Mouse (Mus musculus) stomach, embryonic 14.5 days (tissue): ENCODE data around the gene Usp29. TPM values are rescaled to one million over a fixed set of nuclear protein-coding genes. Genes with fewer than 3 reads are reported as not detected.

Source experiments
- ATAC-seq: fragments of 200-750 bp; cut with Nextera tagmentation; 2 replicates; pipeline ENCODE4 v1.8.0; 2017; ENCODE audit warnings: low read depth, moderate TSS enrichment; ENCODE audit not compliant: insufficient number of reproducible peaks, insufficient read depth, low FRiP score
- H3K27ac ChIP-seq: fragments of 300-500 bp; sonication (generic); 2 replicates; pipeline ENCODE4 v1.5.1; 2014; ENCODE audit warnings: mild to moderate bottlenecking, low read length, moderate library complexity, mixed read lengths
- H3K27me3 ChIP-seq: fragments of 300-500 bp; sonication (generic); 2 replicates; pipeline ENCODE4 v1.6.1; 2014; ENCODE audit warnings: low read length, control low read depth, mixed read lengths; ENCODE audit not compliant: control insufficient read depth, insufficient read depth
- H3K36me3 ChIP-seq: fragments of 300-500 bp; sonication (generic); 2 replicates; pipeline ENCODE4 v1.6.1; 2014; ENCODE audit warnings: mild to moderate bottlenecking, control low read depth, low read length, moderate library complexity, mixed read lengths; ENCODE audit not compliant: control insufficient read depth, insufficient read depth
- H3K4me1 ChIP-seq: fragments of 300-500 bp; sonication (generic); 2 replicates; pipeline ENCODE4 v1.6.1; 2014; ENCODE audit warnings: low read length, control low read depth, mixed read lengths; ENCODE audit not compliant: control insufficient read depth, insufficient read depth
- H3K4me2 ChIP-seq: fragments of 300-500 bp; sonication (generic); replicated peaks from 2 replicates; pipeline ENCODE4 v1.6.1; 2014; ENCODE audit warnings: low read depth, low read length, control low read depth
- H3K4me3 ChIP-seq: fragments of 300-500 bp; sonication (generic); 2 replicates; pipeline ENCODE4 v1.5.1; 2014; ENCODE audit warnings: low read depth, low read length, control low read depth
- H3K9ac ChIP-seq: fragments of 300-500 bp; sonication (generic); replicated peaks from 2 replicates; pipeline ENCODE4 v1.6.1; 2014; ENCODE audit warnings: low read depth, mild to moderate bottlenecking, control low read depth, low read length, moderate library complexity, mixed read lengths
- H3K9me3 ChIP-seq: fragments of 300-500 bp; sonication (generic); 2 replicates; pipeline ENCODE4 v1.6.1; 2016; ENCODE audit warnings: low read depth, low read length, control low read depth; ENCODE audit not compliant: control insufficient read depth
- WGBS: fragments of 180-500 bp; shearing (Covaris S2); extraction: QIAGEN DNeasy Blood & Tissue Kit; methylation state at CpG from one replicate; pipeline ENCODE4 v1.1.7; 2014; 5-methylcytosine and 5-hydroxymethylcytosine counted together
- polyA plus RNA-seq: library from polyadenylated mRNA; unstranded; fragments of >200 nt; fragmentation: Nextera tagmentation; extraction: Ambion mirVana; gene quantifications from 2 replicates; pipeline ENCODE4 v1.2.1, GENCODE M21; 2014

Gene Usp29
- polyA plus RNA-seq, 1 experiment from 2014 or later, result 9.1 TPM

GRCm38 (mm10) chr7:6917126-6917525, 186.7 kb downstream of the Usp29 start:
- Histone ChIP-seq H3K9me3 (no peaks in the 10 kb centered on the region), H3K4me2 (no peak overlapping the region), H3K27ac (no peak overlapping the region), H3K27me3 (no peaks in the 10 kb centered on the region), H3K4me3 (no peak overlapping the region), H3K36me3 (no peaks in the 10 kb centered on the region), H3K9ac (no peak overlapping the region), H3K4me1 (peaks cover 23% of the 10 kb centered on the region)
- WGBS, result 53% methylated on average over 5 of the region's 5 CpGs
- no peak for ATAC-seq

GRCm38 (mm10) chr7:6918267-6918666, 187.9 kb downstream of the Usp29 start:
- WGBS, result 11% methylated on average over 10 of the region's 10 CpGs
- no peak overlapping the region for H3K9ac ChIP-seq
- no peaks in the 10 kb centered on the region for H3K9me3 ChIP-seq
- no peak overlapping the region for H3K27ac ChIP-seq
- ATAC-seq, result peak; percentile 72; the same call in 1 of the 2 replicates
- H3K4me1 ChIP-seq, result peaks cover 15% of the 10 kb centered on the region
- no peak overlapping the region for H3K4me2 ChIP-seq
- H3K36me3 ChIP-seq, result no peaks in the 10 kb centered on the region
- no peaks in the 10 kb centered on the region for H3K27me3 ChIP-seq
- H3K4me3 ChIP-seq, result no peak overlapping the region

- no peaks in the 10 kb centered on the region for H3K36me3 ChIP-seq
- no peak for ATAC-seq
- peaks cover 7% of the 10 kb centered on the region; the same call in 1 of the 2 replicates for H3K4me1 ChIP-seq
- 91% methylated on average over 1 of the region's 1 CpGs for WGBS
- no peaks in the 10 kb centered on the region for H3K9me3 ChIP-seq
- no peak overlapping the region for H3K9ac ChIP-seq
- H3K27me3 ChIP-seq, result no peaks in the 10 kb centered on the region
- no peak overlapping the region for H3K27ac ChIP-seq
- no peak overlapping the region for H3K4me2 ChIP-seq
- H3K4me3 ChIP-seq, result no peak overlapping the region
Measured at GRCm38 (mm10) chr7:6919131-6919870, 188.9 kb downstream of the Usp29 start.

GRCm38 (mm10) chr7:6923515-6923914, 193.1 kb downstream of the Usp29 start:
- no peak for ATAC-seq
- Histone ChIP-seq H3K4me1 (no peaks in the 10 kb centered on the region), H3K27me3 (no peaks in the 10 kb centered on the region), H3K36me3 (no peaks in the 10 kb centered on the region), H3K9me3 (no peaks in the 10 kb centered on the region), H3K4me3 (no peak overlapping the region), H3K9ac (no peak overlapping the region), H3K27ac (no peak overlapping the region), H3K4me2 (no peak overlapping the region)
- WGBS, result 92% methylated on average over 3 of the region's 3 CpGs

- no peak overlapping the region for H3K9ac ChIP-seq
- no peak overlapping the region for H3K4me2 ChIP-seq
- no peak overlapping the region for H3K27ac ChIP-seq
- H3K27me3 ChIP-seq, result no peaks in the 10 kb centered on the region
- no peak overlapping the region for H3K4me3 ChIP-seq
- H3K4me1 ChIP-seq, result no peaks in the 10 kb centered on the region
- no peaks in the 10 kb centered on the region for H3K36me3 ChIP-seq
- WGBS, result 72% methylated on average over 7 of the region's 7 CpGs
- no peaks in the 10 kb centered on the region for H3K9me3 ChIP-seq
- no peak; the same call in 1 of the 2 replicates for ATAC-seq
Measured at GRCm38 (mm10) chr7:6925926-6926730, 195.8 kb downstream of the Usp29 start.

- Histone ChIP-seq H3K27ac (no peak overlapping the region), H3K4me1 (no peaks in the 10 kb centered on the region), H3K9me3 (no peaks in the 10 kb centered on the region), H3K36me3 (no peaks in the 10 kb centered on the region), H3K4me2 (no peak overlapping the region), H3K27me3 (no peaks in the 10 kb centered on the region), H3K9ac (no peak overlapping the region), H3K4me3 (no peak overlapping the region)
- ATAC-seq, result no peak
- 88% methylated on average over 4 of the region's 4 CpGs for WGBS
Measured at GRCm38 (mm10) chr7:6926731-6926995, 196.3 kb downstream of the Usp29 start.

GRCm38 (mm10) chr7:6929286-6929685, 198.9 kb downstream of the Usp29 start:
- Histone ChIP-seq H3K9me3 (no peaks in the 10 kb centered on the region), H3K36me3 (no peaks in the 10 kb centered on the region), H3K4me3 (no peak overlapping the region), H3K27me3 (no peaks in the 10 kb centered on the region), H3K4me1 (no peaks in the 10 kb centered on the region), H3K9ac (no peak overlapping the region), H3K27ac (no peak overlapping the region), H3K4me2 (no peak overlapping the region)
- 69% methylated on average over 2 of the region's 2 CpGs for WGBS
- ATAC-seq, result no peak

GRCm38 (mm10) chr7:6934741-6935140, 204.4 kb downstream of the Usp29 start:
- Histone ChIP-seq H3K27ac (peak overlapping the region; percentile 33; the same call in 1 of the 2 replicates), H3K27me3 (no peaks in the 10 kb centered on the region), H3K4me3 (no peak overlapping the region), H3K4me1 (peaks cover 3% of the 10 kb centered on the region; the same call in 1 of the 2 replicates), H3K36me3 (no peaks in the 10 kb centered on the region), H3K9ac (no peak overlapping the region), H3K9me3 (no peaks in the 10 kb centered on the region), H3K4me2 (no peak overlapping the region)
- ATAC-seq, result no peak
- 14% methylated on average over 5 of the region's 5 CpGs for WGBS
